Mouse (Mus musculus) heart, embryonic 12.5 days (tissue): ENCODE measurements around the gene Galnt17. TPM values are rescaled to one million over a fixed set of nuclear protein-coding genes. Genes with fewer than 3 reads are reported as not detected.

Experiments used
- ATAC-seq: fragments of 200-750 bp; cut with Nextera tagmentation; 2 replicates; pipeline ENCODE4 v1.8.0; 2017; ENCODE audit warnings: moderate TSS enrichment, moderate library complexity; ENCODE audit not compliant: insufficient number of reproducible peaks, low FRiP score
- H3K27ac ChIP-seq: fragments of 300-500 bp; sonication (generic); 2 replicates; pipeline ENCODE4 v1.5.1; 2016; ENCODE audit warnings: mild to moderate bottlenecking, moderate library complexity; ENCODE audit not compliant: poor library complexity, severe bottlenecking
- H3K27me3 ChIP-seq: fragments of 300-500 bp; sonication (generic); replicated peaks from 2 replicates; pipeline ENCODE4 v1.6.1; 2016; ENCODE audit warnings: mild to moderate bottlenecking, moderate library complexity
- H3K36me3 ChIP-seq: fragments of 300-500 bp; sonication (generic); 2 replicates; pipeline ENCODE4 v1.6.1; 2016; ENCODE audit warnings: mild to moderate bottlenecking, moderate library complexity
- H3K4me1 ChIP-seq: fragments of 300-500 bp; sonication (generic); replicated peaks from 2 replicates; pipeline ENCODE4 v1.6.1; 2016; ENCODE audit warnings: mild to moderate bottlenecking
- H3K4me2 ChIP-seq: fragments of 300-500 bp; sonication (generic); 2 replicates; pipeline ENCODE4 v1.6.1; 2016; ENCODE audit warnings: mild to moderate bottlenecking, moderate library complexity
- H3K4me3 ChIP-seq: fragments of 300-500 bp; sonication (generic); 2 replicates; pipeline ENCODE4 v1.5.1; 2016; ENCODE audit warnings: mild to moderate bottlenecking
- H3K9ac ChIP-seq: fragments of 300-500 bp; sonication (generic); 2 replicates; pipeline ENCODE4 v1.6.1; 2016; ENCODE audit warnings: mild to moderate bottlenecking, moderate library complexity
- H3K9me3 ChIP-seq: fragments of 300-500 bp; sonication (generic); replicated peaks from 2 replicates; pipeline ENCODE4 v1.6.1; 2016; ENCODE audit warnings: mild to moderate bottlenecking, moderate library complexity
- WGBS: fragments of 180-500 bp; shearing (Covaris S2); methylation state at CpG from one replicate; pipeline ENCODE4 v1.1.7; 2016; 5-methylcytosine and 5-hydroxymethylcytosine counted together
- polyA plus RNA-seq: library from polyadenylated mRNA; unstranded; fragments of >200 nt; fragmentation: Nextera tagmentation; extraction: Ambion mirVana; gene quantifications from 2 replicates; pipeline ENCODE4 v1.2.1, GENCODE M21; 2016

The Galnt17 gene
- polyA plus RNA-seq, 1 experiment from 2014 or later = 0.86 TPM

GRCm38 (mm10) chr5:131293726-131294449 lies 14.4 kb downstream of the Galnt17 start:
- Histone ChIP-seq H3K36me3 (no peaks in the 10 kb centered on the region), H3K27ac (no peak overlapping the region), H3K4me1 (no peaks in the 10 kb centered on the region), H3K4me2 (no peak overlapping the region), H3K27me3 (no peaks in the 10 kb centered on the region), H3K9me3 (no peaks in the 10 kb centered on the region), H3K9ac (no peak overlapping the region), H3K4me3 (no peak overlapping the region)
- WGBS = 84% methylated on average over 16 of the region's 16 CpGs
- no peak for ATAC-seq

- Histone ChIP-seq H3K36me3 (no peaks in the 10 kb centered on the region), H3K4me2 (no peak overlapping the region), H3K27ac (no peak overlapping the region), H3K4me1 (no peaks in the 10 kb centered on the region), H3K9ac (no peak overlapping the region), H3K27me3 (no peaks in the 10 kb centered on the region), H3K9me3 (no peaks in the 10 kb centered on the region), H3K4me3 (no peak overlapping the region)
- WGBS = 86% methylated on average over 6 of the region's 6 CpGs
- no peak for ATAC-seq
Measured at GRCm38 (mm10) chr5:131287091-131287490, 21.2 kb downstream of the Galnt17 start.

- no peak overlapping the region for H3K4me2 ChIP-seq
- no peaks in the 10 kb centered on the region for H3K4me1 ChIP-seq
- H3K27me3 ChIP-seq = no peaks in the 10 kb centered on the region
- ATAC-seq = no peak
- H3K4me3 ChIP-seq = no peak overlapping the region
- no peak overlapping the region for H3K27ac ChIP-seq
- no peak overlapping the region for H3K9ac ChIP-seq
- H3K36me3 ChIP-seq = no peaks in the 10 kb centered on the region
- WGBS = 80% methylated on average over 2 of the region's 2 CpGs
- no peaks in the 10 kb centered on the region for H3K9me3 ChIP-seq
Measured at GRCm38 (mm10) chr5:131286680-131287079, 21.6 kb downstream of the Galnt17 start.

- H3K4me1 ChIP-seq = no peaks in the 10 kb centered on the region
- H3K4me2 ChIP-seq = no peak overlapping the region
- no peak overlapping the region for H3K9ac ChIP-seq
- H3K9me3 ChIP-seq = no peaks in the 10 kb centered on the region
- WGBS = 52% methylated on average over 2 of the region's 2 CpGs
- H3K27me3 ChIP-seq = no peaks in the 10 kb centered on the region
- no peak for ATAC-seq
- no peak overlapping the region for H3K4me3 ChIP-seq
- H3K36me3 ChIP-seq = no peaks in the 10 kb centered on the region
- no peak overlapping the region for H3K27ac ChIP-seq
Measured at GRCm38 (mm10) chr5:131280349-131280748, 27.9 kb downstream of the Galnt17 start.

GRCm38 (mm10) chr5:131279286-131279685 lies 29.0 kb downstream of the Galnt17 start:
- Histone ChIP-seq H3K4me1 (no peaks in the 10 kb centered on the region), H3K9me3 (0 out of 2 replicates have a peak, but pooled peaks cover 5% of the 10 kb centered on the region), H3K36me3 (no peaks in the 10 kb centered on the region), H3K27ac (no peak overlapping the region), H3K4me3 (no peak overlapping the region), H3K27me3 (no peaks in the 10 kb centered on the region), H3K9ac (no peak overlapping the region), H3K4me2 (no peak overlapping the region)
- WGBS = 75% methylated on average over 10 of the region's 10 CpGs
- no peak for ATAC-seq

- ATAC-seq = no peak
- Histone ChIP-seq H3K9ac (no peak overlapping the region), H3K36me3 (no peaks in the 10 kb centered on the region), H3K4me3 (no peak overlapping the region), H3K27me3 (no peaks in the 10 kb centered on the region), H3K4me1 (no peaks in the 10 kb centered on the region), H3K27ac (no peak overlapping the region), H3K9me3 (0 out of 2 replicates have a peak, but pooled peaks cover 5% of the 10 kb centered on the region), H3K4me2 (no peak overlapping the region)
- WGBS = 74% methylated on average over 7 of the region's 7 CpGs
Measured at GRCm38 (mm10) chr5:131277227-131277626, 31.1 kb downstream of the Galnt17 start.

GRCm38 (mm10) chr5:131266291-131266690 lies 42.0 kb downstream of the Galnt17 start:
- no peak overlapping the region for H3K4me3 ChIP-seq
- H3K4me1 ChIP-seq = no peaks in the 10 kb centered on the region
- WGBS = 71% methylated on average over 2 of the region's 2 CpGs
- H3K36me3 ChIP-seq = no peaks in the 10 kb centered on the region
- no peak overlapping the region for H3K27ac ChIP-seq
- no peak overlapping the region for H3K4me2 ChIP-seq
- ATAC-seq = no peak
- H3K9me3 ChIP-seq = no peaks in the 10 kb centered on the region
- no peak overlapping the region for H3K9ac ChIP-seq
- H3K27me3 ChIP-seq = no peaks in the 10 kb centered on the region

GRCm38 (mm10) chr5:131264145-131264544 lies 44.2 kb downstream of the Galnt17 start:
- 77% methylated on average over 11 of the region's 11 CpGs for WGBS
- no peak overlapping the region for H3K27ac ChIP-seq
- H3K27me3 ChIP-seq = no peaks in the 10 kb centered on the region
- H3K4me3 ChIP-seq = no peak overlapping the region
- H3K9me3 ChIP-seq = 0 out of 2 replicates have a peak, but pooled peaks cover 2% of the 10 kb centered on the region
- no peak for ATAC-seq
- no peak overlapping the region for H3K4me2 ChIP-seq
- no peak overlapping the region for H3K9ac ChIP-seq
- no peaks in the 10 kb centered on the region for H3K36me3 ChIP-seq
- H3K4me1 ChIP-seq = no peaks in the 10 kb centered on the region

- no peak overlapping the region for H3K4me2 ChIP-seq
- H3K4me1 ChIP-seq = peaks cover 10% of the 10 kb centered on the region
- H3K36me3 ChIP-seq = no peaks in the 10 kb centered on the region
- no peaks in the 10 kb centered on the region for H3K27me3 ChIP-seq
- H3K9ac ChIP-seq = no peak overlapping the region
- 0 out of 2 replicates have a peak, but pooled peaks cover 4% of the 10 kb centered on the region for H3K9me3 ChIP-seq
- no peak overlapping the region for H3K4me3 ChIP-seq
- peak; percentile 84 for ATAC-seq
- peak overlapping the region; percentile 90 for H3K27ac ChIP-seq
- WGBS = 57% methylated on average over 8 of the region's 8 CpGs
Measured at GRCm38 (mm10) chr5:131250701-131251636, 57.3 kb downstream of the Galnt17 start.

- Histone ChIP-seq H3K4me2 (no peak overlapping the region), H3K4me1 (peaks cover 16% of the 10 kb centered on the region), H3K9ac (no peak overlapping the region), H3K27ac (no peak overlapping the region), H3K27me3 (no peaks in the 10 kb centered on the region), H3K9me3 (0 out of 2 replicates have a peak, but pooled peaks cover 4% of the 10 kb centered on the region), H3K4me3 (no peak overlapping the region), H3K36me3 (no peaks in the 10 kb centered on the region)
- WGBS = 87% methylated on average over 3 of the region's 3 CpGs
- ATAC-seq = no peak
Measured at GRCm38 (mm10) chr5:131248416-131248815, 59.9 kb downstream of the Galnt17 start.

- Histone ChIP-seq H3K4me3 (no peak overlapping the region), H3K9me3 (0 out of 2 replicates have a peak, but pooled peaks cover 4% of the 10 kb centered on the region), H3K9ac (no peak overlapping the region), H3K4me1 (peaks cover 14% of the 10 kb centered on the region), H3K27ac (no peak overlapping the region), H3K27me3 (no peaks in the 10 kb centered on the region), H3K36me3 (no peaks in the 10 kb centered on the region), H3K4me2 (no peak overlapping the region)
- ATAC-seq = no peak
- WGBS = 94% methylated on average over 6 of the region's 6 CpGs
Measured at GRCm38 (mm10) chr5:131246591-131246990, 61.7 kb downstream of the Galnt17 start.
